Mouse (Mus musculus) layer of hippocampus, postnatal 14 days (tissue): ENCODE measurements at regions not wholly inside any gene's neighbourhood (a gene's known extent, or its start where the extent isn't known, plus 50 kb on each side); places are given as distances from the start of the nearest gene placed in this dataset.

Experiments used
- DNase-seq, 2 experiments: peaks; one replicate each; pipeline ENCODE4 v3.0.0; 2021 to 2022; ENCODE audit warnings: low spot score in 2 of 2, mixed read lengths in 1 of 2

DNA sequence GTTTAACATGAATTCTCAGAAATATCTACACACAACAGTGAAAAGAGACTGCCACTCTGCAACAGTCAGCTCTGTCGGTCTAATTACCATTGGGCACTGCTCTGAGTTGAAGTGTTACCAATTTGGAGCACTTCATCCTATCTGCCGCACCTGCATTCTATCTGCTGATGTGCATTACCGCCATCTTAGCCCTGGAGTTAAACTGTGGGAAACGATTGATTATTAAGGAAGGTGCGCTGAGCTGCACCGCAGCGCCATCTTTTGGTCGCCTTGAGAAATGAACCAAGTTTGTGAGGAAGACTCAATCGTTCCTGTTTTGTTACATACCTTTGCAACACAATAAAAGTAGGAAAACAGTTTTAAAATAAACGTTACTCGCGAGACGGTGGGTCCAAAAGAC, 110.5 kb downstream of the Rergl start:
- DNase-seq = peak; percentile 59 to 62

DNA sequence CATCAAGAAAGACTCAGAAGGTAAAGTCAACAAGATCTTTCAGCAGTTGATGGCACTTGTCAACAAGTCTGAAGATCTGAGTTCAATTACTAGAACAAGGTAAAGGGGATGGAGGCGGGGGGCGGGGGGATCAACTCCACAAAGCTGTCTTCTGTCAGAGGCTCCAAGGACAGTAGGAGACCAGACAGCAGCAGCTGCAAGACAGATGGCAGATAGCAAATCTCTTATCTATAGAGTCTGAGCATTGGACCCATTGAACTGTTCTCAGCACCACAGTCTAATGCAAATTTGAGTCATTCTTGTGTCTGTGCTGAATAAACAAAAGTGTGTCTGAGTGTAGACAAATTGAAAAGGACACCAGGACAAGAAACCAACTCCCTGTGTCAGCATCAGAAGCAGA, 150.8 kb downstream of the Rergl start:
- DNase-seq = no peak

DNA sequence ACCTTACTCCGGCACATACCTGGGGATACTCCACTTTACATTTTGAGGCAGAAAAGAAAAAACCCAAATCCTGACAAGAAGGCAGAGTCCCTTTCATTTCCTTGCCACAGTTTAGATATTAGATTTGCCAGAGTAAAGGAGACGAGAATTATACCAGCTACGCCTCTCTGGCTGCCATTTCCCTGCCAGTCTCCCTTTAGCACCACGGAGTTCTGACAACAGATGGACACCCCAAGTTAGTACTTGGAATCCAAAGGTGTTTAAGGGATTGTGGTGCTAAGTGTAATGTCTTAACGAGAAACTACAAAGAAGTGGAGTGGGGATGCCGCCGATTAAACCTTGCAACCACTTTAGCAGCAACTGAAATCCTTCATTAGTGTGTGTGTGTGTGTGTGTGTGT, 176.6 kb downstream of the Rergl start:
- no peak for DNase-seq

DNA sequence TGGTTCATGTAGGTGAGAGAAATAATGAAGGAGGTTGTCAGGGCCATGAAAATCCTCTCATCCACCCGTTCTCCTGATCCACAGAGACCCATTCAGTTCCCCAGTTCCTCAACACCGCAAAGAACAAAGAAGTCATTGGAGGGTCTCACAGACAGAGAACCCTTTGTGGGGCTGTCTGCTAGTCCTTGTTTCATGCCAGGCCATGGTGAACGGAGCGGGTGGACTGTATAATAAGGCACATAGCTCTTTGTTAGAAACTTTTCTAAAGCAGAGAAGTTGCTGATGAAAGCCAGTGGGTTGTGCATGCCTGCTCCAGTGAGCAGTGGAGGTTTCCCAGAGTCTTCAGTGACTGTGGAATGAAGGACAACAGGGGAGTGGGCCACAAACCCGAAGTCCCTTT, 194.1 kb downstream of the Rergl start:
- no peak for DNase-seq

DNA sequence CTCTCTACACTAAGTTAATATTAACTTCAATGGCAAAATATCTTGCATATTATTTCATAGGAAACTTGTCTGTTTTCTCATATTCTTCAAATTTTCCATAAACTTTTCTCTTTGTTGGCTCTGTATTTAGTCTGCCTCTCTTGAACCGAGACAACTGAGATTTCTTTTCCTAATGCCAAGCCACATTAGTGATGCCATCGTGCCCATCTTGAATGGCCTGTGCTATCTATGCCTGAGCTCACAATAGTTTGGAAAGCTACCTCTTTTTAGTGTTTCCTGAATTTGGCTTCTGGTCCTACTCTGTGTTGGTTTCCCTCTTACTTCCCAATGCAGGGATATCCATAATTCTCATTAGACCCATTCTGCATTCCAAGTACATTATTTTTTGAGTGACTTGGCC, 197.5 kb downstream of the Rergl start:
- DNase-seq = no peak

DNA sequence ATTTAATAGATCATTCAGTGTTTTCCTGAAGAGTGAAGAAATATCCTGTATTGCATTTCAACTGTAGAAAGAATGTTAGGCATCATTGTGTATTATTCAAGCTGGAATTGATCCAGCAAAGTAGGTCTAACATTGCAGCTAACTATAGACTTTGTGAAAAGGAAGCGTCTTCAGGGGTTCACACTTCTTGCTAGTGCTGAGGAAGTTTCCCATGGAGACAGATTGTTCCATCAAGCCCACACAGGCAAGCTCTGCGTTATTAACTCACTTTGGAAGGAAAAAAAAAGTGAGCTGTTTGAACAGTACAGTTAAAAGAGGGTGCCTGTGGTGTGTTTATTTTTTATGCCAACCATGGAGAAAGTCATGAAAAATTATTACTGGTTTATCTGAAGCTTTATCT, 206.1 kb downstream of the Rergl start:
- no peak for DNase-seq

DNA sequence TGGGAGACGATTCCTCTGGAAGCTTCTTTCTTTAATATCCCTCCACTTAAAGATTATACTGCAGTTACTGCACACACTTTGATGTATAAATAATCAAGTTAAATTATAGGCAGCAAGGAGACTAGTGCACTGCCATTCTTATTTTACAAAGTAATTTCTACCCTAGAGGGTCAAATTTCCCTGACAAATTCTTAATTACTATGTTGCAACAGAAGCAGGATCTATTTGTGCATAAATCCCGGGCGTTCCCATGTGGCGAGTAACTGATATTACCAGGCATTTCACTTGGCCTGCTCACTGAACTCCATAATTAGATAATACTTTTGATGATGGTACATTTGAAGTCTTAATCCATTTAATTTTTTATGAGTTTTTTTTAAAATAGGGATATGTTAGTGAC, 222.7 kb downstream of the Rergl start:
- no peak for DNase-seq

DNA sequence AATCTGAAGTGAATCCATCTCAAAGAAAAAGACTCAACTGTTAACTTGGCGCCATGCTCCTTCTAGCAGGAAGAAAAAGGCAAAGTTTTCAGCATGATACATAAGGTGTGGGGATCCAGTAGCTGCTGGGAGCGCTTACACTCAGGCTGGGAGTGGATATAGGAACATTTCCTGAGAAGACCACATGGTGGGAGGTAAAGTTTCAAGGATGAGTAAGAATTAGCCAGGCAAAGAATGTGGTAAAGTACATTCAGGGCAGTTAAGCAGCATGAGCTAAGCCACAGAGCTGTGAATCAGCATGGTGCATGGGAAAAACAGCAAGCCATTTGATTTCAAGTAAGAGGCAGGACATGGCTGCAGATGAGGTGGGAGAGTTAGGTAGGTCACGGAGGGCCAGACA, 226.3 kb downstream of the Rergl start:
- no peak for DNase-seq

DNA sequence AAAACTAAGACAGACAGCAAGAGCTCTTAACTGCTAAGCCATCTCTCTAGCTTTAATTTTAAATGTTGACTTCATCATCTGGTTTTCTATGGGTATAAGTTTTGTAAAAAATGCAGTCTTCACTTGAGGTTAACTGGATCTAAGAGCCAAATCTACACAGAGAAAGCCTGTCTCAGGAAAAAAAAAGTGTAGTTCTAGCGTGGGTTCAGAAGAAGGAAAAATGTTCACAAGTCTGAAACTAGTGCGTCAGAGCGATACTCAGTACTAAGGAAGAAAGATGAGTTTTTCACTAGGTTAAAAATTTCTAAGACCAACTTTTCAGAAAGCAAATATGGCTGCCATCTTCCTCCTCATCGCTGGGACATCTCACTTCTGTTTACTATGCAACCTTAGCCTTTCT, 248.1 kb downstream of the Rergl start:
- no peak for DNase-seq

DNA sequence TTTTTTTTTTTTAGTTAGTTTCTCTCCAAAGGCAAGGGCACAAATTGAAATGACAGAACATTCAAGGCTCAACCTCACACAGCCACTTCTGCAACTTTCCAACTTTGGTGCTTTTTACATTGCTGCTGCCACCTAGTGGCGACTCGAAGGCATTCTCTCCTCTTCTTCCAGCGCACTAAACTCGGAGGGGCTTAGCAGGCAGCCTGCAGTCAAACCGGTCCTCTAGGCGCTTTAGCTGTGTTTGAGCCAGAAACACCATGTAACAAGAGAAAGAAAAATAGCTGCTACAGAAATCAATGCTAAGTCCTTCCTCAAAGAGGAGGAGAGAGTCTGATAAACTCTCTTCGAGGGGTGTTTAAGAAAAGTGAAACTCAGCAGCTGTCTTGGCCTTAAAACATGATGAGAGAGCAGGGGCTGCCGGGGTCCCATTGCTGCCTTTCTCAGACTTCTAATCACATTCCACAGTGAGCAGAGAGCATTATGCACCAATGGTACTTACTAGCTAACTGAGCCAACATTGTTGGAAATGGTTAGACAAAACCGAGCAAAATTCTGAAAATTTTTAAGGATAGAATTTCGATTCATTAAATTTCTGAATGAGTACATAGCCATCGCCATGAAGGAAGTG, 252.7 kb downstream of the Rergl start:
- DNase-seq = peak; percentile 52 to 79

DNA sequence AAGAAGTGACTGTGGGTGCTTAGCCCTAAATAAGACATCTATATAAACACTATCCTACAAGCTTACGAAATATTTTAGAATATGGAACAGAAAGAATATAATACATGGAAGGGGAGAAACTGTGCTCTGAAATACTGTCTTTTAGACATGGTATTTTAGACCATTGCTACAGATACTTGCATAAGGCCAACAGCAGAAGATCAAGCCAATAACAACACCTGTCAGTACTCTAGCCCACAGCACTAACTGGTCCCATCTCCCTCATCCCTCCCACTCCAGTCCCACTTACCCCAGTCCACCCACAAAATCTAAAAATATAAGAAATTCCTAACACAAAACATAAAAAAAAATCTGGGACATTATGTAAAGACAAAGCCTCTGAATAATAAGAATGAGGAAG, 275.6 kb downstream of the Rergl start:
- no peak for DNase-seq

DNA sequence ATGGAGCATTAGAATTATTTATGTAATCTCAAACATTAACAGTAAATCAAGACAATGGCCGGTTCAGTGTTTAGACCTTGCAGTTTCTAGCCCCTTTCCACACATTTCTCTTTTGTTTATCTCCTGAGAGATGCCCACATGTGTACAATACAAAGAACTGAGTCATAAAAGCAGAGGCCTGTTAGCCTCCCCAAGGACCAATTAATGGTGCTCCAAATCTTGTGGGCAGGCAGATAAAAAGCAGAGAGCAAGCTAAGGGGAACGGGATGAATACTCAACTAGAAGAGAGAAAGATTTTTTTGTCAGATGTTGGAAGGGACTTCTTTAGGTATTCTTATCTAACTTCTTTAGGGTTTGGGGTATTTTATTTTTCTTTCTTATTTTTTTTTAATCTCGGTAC, 287.3 kb downstream of the Rergl start:
- DNase-seq = no peak

DNA sequence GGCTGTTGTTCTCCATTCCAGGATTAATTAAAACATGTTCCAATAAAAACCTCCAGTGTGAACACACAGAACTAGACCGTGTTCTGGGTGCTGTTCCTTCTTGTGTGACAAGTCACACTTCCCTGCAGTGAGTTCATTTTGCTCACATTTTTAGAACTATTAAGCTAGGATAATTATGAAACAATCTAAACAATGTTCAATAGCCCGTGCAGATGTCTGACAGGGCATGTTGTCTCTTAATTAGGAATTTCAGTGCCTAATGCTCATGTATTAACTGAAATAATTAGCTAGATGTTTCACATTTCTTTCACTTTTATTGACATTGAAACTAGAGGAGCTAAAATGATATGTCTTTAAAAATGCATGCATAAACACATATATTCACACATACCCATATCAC, 291.5 kb downstream of the Rergl start:
- no peak for DNase-seq

DNA sequence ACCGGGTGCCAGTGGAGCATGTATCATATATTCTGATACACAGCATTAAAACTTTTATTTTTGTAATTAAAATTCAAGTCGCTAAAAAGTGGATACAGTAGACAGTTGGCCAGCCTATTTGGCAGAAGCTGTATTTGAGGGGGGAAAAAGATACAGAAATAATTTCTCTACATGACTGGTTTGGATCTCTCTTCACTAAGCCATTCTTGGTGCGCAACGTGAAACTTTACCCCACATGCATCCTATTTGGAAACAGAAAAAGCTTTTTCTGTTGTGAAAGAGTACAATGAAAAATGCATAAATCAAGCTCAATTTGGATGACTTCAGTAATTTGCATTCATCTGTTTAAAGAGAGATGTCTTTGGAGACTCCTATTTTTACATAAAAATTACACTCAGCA, 303.2 kb downstream of the Rergl start:
- peak in 1 of 2 experiments; percentile 9 for DNase-seq

DNA sequence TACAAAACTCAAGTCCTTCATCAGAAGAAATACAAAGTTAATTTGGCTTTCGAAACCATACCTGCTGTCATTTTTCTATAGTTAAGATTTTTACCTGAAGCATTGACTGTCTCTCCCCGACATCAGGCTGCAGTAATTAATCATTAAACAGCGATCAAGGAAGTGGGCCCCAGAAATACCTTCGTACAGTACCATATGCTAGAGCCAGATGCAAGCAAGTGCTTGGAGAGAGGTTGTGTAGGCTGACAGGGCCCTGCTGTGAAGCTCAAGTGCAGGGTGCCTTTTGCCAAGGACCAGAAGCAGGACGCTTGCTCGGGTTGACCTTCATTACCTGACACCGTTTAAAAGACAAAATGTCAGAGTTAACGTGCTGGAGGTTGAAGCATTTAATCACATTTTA, 315.3 kb downstream of the Rergl start:
- no peak for DNase-seq

DNA sequence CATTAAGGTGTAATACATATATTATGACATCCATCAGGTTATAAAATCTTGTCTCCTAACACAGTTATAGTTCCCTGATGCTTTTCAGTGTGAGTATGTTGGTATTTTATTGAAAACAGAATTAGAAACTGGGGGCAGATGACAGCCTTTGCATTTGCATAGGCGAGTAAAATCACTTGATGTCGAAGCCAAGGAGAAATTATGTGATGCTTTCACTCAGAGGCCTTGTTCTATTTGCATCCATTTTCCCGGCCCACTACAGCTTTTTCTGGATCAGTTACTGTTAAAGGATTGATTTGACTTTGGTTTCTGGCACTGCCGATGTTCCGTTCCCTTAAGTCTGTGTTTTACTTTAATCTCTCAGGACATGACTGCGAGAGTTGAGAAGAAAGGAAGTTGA, 341.4 kb downstream of the Rergl start:
- peak in 1 of 2 experiments; percentile 8 for DNase-seq

DNA sequence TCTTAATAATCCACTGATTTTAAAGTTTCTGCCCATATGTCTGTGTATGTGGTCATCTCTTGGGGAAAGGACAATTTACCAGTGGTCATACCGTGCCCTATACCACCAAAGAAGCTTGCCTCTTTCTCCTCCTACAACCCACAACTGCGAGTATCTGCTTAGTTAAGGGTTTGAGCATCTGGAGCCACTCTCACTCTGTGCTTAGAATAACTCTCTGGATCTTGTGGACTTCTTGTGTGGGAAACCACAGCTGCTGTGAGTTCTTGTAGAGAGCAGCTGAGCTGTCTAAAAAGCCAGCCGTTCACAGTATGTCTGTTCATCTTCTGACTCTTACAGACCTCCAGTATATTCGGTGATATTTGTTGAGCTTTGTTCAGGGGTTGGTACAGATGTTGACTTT, 342.0 kb downstream of the Rergl start:
- peak; percentile 6 to 12 for DNase-seq

DNA sequence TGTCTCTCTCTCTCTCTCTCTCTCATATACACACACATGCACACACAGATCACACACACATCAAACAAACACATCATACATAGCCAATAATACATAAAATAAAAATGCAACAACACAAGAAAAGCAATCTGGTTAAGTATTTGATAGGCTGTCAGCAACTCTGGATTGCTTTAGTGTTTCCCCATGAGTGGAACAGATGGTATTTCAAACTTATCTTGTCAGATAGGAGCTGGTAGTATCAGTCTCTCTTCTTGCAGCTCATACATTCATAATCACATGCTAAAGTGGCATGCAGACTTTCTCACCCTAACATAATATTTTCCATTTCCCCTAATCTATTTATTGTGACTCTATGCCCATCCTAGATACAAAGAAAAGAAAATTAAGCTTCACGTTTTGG, 347.0 kb downstream of the Rergl start:
- DNase-seq = peak in 1 of 2 experiments; percentile 3

DNA sequence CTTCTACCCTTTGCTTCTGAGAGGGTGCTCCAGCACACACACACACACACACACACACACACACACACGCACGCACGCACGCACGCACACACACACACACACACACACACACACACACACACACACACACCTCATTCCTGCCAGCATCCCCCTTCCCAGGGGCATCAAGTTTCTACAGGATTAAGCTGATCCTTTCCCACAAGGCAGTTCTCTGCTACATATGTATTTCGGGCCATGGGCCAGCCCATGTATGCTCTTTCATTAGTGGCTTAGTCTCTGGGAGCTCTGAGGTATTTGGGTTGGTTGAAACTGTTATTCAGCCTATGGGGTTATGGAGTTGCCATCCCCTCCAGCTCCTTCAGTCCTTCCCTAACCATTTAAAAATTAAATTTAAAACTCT, 366.1 kb downstream of the Rergl start:
- no peak for DNase-seq

DNA sequence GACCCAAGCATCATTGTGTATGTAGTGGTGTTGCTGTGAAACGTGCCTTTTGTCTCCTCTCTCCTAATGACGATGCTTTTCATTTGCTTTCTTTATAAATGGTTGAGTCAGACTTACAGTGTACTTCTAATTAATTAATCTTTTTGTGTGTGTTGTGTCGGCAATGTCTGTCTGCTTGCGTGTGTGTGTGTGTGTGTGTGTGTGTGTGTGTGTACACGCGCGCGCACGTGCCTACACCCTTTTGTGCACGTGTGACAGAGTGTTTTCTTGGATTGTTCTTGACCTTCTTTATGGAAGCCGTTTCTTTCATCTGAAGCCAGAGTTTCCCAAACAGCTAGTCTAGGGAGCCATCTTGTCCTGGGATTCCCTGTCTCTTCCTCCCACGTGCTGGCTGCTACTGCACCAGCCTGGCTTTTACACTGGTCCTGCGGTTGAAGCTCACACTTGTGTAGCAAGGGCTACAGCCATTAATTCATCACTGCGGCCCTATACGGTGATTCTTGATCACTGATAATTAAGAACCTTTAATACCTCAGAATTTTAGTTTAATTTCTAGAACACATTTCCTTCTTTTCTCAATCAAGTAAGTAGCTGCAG, 369.6 kb downstream of the Rergl start:
- DNase-seq = no peak

DNA sequence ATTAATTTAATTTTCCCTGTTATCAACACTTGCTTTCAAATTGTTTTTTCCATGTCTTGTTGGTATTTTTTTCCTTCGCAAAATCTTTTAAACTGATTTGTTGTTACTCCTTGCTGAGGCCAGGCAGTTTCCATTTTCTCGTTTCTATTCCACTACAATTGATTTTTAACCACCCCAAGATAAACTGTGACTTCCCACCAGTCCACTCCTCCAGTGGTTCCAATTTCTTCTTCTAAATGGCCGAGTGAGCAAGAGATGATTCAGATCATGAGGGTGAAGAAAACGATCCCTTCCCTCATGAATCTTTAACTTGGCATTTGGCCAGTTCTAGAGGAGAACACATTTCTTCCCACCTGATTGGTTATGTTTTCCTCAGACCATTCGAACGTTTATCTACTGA, 393.5 kb downstream of the Rergl start:
- DNase-seq = no peak

DNA sequence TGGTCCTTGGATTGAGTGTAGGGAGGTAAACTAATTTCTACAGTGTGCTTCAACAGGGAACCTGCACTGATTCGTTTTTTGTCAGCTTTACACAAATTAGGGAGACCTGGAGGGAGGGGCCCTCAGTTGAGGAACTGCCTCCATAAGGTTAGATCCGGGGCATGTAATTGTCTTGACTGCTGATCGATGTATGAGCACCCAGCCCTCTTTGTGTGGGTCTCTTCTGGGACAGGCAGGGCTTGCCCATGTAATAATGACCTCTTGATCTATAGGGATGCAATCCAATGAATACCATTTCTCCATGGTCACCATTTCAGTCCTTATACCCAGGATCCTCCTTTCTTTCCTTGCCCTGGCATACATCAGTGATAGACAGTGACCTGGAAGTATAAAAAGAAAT, 398.4 kb downstream of the Rergl start:
- no peak for DNase-seq

DNA sequence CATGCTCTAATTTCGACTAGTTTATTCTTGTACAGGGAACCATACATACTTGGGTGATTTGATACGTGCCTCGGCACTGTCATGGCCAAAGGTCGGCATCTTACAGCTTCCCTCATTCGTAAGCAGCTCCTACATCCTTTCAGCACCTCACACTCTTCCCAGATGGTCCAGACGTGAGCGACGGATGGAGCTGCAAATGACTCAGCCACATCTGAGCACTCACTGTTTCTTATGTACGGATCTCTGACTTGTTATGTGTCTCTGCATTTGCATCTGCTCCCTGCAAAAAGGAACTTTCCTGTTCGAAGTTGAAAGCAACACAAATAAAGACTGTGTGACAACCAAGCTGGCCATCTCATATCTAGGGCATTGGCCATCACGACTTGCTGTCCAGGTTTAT, 402.5 kb downstream of the Rergl start:
- DNase-seq = no peak

DNA sequence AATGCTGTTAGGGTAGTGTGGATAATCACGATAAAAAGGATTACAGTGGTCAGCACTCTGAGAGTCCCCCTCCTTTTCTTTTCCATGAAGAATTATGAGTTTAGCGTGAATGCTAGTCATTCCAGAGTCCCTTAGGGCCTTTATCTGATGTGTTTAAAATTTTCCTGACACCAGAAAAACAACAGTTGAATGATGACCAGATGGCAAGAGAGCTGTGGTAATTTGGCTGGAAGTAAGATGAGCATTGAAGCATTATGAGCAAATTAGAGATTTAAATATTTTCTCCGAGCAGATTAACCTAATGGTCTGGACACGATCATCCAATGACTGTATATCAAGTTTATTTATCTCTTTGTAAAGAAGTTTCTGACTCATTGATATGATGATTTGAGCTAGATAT, 417.1 kb upstream of the Igbp1b start:
- DNase-seq = no peak
